Mouse (Mus musculus) brain, embryonic 18.5 days (tissue): ENCODE results near the gene Nanos2.

Source experiments
- DNase-seq: peaks from one replicate; pipeline ENCODE4 v3.0.0-alpha.2; 2012; ENCODE audit warnings: low read depth, low spot score

Gene Nanos2

DNA sequence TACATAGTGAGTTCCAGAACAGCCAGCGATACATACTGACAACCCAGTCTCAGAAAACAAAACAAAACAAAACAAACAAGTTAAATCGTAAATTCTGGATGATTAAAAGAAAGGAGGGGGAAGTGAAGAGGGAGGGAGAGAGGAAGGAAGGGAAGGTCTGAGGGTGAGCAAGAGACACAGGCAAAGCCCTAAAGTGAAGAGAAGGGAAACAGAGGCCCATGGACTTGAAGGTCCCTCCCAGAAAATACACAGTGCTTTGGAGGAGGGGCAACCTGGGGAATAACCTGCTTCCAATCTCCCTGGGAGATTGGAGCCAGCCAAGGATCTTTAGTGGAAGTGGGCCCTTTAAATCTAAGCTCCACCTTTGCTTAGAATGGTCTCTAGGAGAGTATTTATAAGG is at the start of gene Nanos2:
Gene Nanos2, plus strand, starts transcription at position 301 of the 400 bp plus-strand sequence.
- DNase-seq: no peak

DNA sequence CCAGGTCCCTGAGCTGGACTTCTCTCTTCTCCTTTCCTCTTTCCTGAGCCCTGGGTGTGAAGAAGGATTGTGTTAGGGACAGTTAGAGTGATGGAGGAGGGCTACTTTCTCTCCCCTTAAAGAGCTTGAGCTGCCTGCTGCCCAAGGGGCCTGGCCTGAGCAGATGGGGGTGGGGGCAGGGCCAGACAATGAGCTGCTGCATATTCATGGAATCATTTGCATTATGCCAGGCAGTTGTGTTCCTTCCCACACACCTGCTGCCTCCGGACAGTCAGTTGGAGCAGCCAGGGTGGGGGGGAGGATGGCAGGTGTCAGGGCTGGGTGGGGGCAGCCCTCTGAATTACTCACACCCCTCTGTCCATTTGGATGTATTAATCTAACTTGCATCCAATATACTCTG is 44.8 kb upstream of the Nanos2 start:
- no peak for DNase-seq

DNA sequence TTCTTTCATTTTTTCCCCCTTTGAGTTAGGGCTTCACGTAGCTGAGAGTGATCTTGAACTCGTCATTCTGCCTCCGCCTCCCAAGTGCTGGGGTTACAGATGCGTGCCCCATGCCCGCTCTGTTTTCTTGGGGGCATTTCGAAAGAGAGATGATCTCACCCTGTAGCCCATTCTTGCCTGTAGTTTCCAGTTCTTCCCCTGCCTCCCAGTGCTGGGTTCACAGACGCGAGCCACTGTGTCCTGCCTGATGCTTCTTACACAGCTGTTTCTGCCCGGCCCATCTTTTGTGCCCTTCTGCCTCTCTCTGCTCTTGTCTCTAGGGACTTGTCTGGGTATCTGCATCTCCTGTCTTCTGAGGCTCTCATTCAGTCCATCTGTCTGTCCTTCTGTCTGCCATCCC is 44.4 kb upstream of the Nanos2 start:
- no peak for DNase-seq

DNA sequence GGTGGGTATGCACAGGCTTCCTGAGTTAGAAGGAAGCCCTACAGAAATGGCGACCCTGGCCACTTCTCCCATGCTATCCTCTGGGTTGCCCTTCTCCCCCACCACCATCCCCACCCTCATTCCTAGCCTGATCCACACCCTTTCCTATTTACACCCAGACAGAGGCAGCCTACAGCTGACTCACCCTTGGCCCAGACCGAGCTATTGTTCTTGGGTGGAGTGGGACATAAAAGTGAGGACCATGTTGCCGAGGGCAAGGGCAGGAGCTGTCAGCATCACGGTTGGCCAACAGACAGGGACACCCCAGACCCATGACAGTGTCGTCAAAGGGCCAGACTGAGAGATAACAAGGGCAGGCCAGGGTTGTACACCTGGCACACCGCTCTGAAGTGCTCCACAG is 39.0 kb upstream of the Nanos2 start:
- DNase-seq: no peak

DNA sequence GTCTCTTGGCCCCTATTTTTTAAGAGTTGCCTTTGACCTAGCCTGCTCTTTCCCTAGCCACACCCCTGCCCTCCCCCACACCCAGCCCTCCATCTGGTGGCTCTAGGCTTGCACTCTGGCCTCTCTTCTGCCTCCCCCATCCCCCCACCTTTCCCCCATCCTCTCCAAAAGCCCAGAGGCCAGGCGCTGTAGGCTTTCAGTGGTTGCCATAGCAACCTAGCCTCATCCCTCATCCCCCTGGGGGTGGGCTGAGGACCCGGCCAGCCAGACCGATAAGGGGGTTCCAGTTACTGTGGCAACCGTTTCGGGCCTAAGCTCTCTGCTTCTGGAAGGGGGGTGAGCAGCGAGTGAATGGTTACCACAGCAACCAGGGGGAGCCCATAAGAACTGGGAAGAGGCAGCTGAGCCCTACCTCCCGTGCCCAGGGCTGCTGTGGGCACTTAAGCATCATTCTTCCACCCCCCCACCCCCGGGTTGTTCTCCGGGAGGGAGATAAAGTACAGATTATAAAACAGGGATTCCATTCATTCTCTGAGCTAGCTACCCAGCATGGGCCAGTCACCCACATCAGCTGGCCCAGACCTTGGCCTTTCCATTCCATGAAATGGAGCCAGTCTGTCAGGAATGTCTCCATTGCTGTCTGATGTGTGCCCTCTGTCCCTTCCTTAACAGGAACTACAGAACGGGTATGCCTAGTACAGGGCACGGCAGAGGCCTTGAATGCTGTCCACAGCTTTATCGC is 37.2 kb upstream of the Nanos2 start:
- DNase-seq: peak; percentile 72

DNA sequence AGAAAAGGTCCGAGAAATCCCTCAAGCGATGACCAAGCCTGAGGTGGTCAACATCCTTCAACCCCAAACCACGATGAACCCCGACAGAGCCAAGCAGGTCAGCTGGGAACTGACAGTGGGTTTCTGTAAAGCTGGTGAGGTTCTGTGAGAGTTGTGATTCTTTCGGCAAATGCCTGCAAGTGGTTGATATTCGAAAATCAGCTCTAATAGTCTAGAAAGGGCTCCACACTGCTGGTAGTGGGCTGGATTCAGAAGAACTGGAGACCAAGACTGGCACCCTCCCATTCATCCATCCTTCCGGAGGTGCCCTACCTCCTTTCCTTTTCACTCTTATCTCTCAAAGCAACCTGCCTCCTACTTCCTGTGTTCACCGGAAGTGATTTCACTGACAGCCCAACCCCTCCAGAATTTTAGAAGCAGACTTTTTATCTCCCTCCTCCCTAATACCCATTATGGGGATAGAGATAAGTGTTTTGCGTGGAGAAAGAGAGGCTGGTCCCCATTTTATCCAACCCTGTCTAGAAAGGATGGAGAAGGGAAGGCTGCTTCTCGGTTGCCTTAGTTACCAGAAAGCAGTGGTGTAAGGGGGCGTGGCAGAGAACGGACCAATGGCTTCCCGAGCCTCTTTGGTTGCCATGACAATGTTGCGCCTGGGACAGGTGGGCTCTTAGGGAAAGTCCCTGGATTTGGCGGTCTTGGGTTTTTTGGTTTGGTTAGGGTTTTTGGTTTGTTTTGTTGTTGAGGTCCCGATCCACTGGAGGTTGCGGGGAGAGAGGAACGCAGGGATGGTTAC is 36.5 kb upstream of the Nanos2 start:
- no peak for DNase-seq

DNA sequence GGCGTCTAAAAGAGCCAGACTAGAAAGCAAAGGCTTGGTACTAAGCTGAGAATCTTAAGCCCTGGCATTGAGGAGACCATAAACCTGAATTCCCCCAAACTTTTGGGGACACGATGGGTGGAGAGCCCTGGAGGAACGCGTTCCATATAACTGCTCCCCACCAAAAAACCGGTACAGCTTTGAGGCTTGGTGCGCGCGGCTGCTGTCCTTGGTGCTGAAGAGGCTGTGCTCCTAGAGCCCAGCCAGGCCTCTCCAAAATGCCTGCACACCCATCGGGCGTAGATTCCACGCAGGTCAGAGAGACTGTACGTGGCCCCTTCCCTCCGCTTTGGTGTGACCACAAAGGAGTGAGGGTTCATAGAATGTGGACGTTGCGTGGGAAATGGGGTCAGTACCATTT is 35.8 kb upstream of the Nanos2 start:
- no peak for DNase-seq

DNA sequence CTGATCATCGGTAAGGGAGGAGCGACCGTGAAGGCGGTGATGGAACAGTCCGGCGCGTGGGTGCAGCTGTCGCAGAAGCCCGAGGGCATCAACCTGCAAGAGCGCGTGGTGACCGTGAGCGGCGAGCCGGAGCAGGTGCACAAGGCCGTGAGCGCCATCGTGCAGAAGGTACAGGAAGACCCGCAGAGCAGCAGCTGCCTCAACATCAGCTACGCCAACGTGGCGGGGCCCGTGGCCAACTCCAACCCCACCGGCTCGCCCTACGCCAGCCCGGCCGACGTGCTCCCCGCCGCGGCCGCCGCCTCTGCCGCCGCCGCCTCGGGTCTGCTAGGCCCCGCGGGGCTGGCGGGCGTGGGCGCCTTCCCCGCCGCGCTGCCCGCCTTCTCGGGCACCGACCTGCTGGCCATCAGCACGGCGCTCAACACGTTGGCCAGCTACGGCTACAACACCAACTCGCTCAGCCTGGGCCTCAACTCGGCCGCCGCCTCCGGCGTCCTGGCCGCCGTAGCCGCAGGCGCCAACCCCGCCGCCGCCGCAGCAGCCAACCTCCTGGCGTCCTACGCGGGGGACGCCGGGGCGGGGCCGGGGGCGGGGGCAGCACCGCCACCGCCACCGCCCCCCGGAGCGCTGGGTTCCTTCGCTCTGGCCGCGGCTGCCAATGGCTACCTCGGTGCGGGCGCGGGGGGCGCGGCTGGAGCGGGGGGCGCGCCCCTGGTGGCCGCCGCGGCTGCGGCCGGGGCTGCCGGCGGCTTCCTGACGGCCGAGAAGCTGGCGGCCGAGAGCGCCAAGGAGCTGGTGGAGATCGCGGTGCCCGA is 29.4 kb upstream of the Nanos2 start:
- no peak for DNase-seq

DNA sequence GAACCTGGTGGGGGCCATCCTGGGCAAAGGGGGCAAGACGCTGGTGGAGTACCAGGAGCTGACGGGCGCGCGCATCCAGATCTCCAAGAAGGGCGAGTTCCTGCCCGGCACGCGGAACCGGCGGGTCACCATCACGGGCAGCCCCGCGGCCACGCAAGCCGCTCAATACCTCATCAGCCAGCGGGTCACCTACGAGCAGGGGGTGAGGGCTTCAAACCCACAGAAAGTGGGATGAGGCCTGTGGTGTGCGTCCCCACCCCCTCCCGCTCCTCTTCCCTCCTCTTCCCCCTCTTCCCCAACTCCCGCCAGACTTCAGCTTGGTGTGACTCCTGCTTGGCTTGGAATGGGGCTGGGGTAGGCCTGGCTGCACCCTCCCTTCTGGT is 28.8 kb upstream of the Nanos2 start:
- DNase-seq: no peak

DNA sequence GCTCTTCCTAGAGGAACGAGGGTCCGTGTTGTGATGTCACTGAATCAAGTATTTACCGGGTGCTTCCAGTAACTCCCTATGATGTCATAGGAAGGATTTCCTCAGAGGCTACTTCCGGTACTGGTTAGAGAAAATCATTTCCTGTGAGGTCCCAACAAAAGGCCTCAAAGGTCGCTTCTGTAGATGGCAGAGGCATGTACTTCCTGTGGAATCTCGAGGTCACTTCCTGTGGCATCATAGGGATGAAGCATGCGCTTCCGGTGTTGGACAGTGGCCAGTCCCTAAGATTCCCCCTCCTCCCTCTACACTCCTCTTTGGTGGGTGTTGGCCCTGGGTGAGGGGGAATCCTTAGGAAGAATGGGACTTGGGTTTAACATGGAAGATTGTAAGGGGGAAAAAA is 27.8 kb upstream of the Nanos2 start:
- DNase-seq: no peak

DNA sequence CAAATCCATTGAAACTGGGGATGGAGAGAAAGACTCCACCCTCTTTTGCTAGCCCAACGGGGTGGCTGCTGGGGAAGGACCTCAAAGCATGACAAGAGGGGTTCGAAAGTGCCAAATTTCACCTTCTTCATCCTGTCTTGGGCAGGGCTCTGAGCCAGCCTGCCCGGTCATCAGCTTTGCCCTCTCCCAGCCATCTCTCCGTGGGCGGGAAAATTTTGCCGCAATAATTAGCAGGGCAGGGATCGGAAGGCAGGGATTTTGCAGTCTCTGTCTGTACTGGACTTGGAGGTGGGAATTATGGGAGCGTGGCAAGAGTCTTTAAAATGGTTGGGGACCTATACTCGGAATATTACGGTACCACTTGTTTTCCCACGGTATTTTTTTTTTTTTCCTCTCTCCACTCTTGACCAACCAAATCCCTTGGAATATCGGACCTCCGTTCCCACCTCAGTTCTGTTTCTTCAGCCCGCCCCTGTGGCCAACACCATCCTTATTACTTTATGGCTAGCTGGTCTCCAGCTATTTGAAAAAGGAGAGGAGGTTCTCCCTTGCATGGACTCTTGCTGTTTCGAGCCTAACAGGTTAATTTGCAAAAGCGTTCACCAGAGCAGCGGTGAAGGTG is 24.9 kb upstream of the Nanos2 start:
- no peak for DNase-seq

DNA sequence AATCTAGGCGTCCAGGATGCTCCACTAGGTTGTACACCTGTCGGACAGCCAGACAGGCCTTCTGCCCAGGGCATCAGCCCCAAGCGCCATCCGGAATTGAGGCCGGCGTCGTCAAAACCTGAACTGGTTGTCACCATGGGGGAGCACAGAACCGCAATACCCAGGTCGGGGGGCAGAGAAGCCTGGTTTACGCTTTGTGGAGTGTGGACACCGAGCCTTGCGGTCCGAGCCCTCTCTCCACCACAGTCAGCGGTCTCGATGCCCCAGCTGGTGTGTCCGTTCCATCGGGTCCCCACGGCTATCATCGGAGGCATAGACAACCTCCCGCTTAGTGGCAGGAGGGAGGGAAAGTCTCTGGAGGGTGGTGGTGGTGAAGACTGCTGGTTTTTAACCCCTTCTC is 24.4 kb upstream of the Nanos2 start:
- no peak for DNase-seq

DNA sequence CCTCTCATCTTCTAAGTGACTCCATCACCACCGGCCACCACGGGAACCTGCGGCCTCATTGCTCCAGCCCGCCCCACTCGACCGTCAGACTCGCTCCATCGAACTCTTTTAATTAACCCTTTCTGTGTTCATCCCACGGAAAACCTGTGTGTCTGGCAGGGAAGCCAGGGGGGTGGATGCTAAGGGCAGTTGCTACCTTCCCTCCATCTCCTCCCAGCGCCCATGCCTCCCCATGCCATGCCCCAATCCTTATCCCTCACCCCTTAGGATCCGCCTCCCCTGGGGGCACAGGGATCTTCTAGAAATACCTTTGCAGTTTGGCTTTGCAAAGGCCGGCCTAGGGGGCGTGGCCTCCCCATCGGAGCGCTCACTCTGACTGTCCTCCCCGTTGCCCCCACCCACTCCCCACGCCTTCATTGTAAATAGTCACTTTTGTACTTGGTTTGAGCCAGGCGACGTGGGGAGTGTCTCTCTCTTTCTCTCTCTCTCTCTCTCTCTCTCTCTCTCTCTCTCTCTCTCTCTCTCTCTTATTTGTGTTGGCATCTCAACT is 23.8 kb upstream of the Nanos2 start:
- no peak for DNase-seq

DNA sequence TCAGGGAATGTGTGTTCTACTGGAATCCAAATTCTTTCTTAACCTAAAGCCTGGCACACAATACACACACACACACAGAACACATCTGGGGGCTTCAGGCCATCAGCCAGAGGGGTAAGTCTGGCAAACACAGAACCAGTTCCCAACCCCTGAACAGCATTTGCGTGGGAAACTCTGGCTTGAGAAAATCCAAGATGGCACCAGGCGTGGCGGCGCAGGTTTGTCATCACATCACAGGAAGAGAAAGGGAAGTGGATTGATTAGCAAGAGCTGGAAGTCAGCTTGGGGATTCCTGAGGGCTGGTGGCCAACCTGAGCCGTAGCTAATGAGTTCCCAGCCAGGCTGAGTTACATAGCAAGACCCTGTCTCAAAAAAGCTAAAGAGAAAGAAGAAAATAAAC is 21.9 kb upstream of the Nanos2 start:
- no peak for DNase-seq

DNA sequence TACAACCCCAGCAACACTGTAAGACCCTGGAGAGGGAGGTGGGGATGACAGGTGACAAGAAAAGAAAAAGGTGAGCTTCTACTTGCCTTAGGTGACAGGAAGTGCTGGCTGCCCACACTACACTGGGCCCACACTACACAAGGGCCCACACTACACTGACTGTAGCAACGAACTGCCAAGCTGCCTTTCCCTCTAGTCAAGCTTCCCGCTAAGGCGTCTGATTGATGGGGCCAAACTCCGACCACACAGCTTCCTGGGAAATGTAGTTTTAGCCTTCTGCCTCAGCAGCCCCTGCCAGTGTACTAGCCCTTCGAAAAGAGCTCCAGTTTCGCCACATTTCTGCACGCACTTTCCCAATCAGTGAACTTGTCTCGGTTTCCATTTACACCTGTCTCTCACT is 19.6 kb upstream of the Nanos2 start:
- no peak for DNase-seq

DNA sequence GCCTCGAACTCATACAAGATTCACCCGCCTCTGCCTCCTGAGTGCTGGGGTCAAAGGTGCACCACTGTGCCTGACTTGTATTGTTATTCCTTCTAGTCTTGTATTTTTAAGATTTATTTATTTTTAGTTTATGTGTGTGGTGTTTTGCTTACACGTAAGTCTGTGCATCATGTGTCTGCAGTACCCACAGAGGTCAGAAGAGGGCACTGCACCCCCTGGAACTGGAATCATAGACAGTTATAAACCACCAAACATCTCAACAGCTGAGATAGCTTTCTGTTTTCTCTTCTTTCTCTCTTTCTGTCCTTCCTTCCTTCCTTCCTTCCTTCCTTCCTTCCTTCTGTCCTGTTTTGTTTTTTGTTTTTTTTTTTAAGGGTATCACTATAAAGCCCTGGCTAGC is 16.2 kb upstream of the Nanos2 start:
- DNase-seq: no peak

DNA sequence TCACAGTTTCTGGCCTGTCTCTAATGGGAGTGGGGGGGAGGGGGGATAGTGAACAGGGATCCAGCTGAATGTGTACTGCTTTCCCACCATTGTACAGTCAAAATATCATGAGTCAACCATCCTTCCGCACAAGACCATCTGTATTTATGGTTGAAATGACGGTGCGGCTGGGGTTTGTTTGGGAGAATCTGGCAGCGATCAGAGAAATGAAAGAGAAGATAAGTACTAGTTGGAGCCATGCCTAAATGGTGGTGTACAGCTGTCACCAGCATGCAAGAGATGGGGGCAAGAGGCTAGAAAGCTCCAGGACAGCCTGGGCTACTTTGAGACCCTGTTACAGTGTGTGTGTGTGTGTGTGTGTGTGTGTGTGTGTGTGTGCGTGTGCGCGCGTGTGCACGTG is 8.8 kb upstream of the Nanos2 start:
- no peak for DNase-seq

DNA sequence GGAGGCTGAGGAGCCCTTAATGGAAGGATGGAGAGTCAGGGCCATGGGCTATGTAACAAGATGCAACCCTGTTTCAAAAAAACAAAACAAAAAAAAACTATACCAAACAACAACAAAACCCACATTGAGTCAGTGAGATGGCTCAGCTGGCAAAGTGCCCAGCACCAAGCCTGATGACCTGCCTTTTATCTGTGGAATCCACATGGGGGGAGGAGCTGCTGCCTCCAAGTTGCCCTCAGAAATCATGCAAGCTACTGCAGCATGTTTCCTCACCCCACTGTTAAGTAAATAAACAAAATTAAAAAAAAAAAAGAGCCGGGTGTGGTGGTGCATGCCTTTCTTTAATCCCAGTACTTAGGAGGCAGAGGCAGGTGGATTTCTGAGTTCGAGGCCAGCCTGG is 697 bp upstream of the Nanos2 start:
- no peak for DNase-seq

DNA sequence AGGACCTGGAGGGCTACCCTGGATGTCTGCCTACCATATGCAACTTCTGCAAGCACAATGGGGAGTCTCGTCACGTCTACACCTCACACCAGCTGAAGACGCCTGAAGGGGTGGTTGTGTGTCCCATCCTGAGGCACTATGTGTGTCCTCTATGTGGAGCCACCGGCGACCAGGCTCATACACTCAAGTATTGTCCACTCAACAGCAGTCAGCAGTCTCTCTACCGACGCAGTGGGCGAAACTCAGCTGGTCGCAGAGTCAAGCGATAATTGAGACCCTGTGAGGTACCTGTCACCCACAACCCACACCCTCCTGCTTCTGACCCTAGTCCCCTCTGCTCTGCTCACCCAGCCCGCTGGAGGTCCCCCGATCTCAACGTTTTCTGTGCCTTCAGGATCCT is 547 bp downstream of the Nanos2 start:
- DNase-seq: no peak

DNA sequence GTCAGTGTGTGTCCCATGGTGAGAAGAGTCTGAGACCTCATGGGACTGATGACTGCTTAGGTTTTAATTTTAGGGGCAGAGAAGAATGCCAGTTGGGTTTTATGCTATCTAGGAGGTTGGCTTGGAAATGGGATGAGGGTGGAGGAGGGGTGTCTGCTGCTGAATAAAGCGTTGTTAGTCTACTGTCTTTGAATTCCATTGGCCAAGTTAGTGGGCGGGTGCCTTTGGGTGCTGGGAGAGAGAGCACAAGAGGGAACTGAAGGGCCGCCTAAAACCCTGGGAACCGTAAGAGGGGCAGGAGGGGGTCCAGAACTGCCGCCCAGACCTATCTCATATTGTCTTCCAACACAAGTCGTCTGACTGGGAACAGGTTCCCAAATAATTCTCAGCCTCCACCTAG is 1.6 kb downstream of the Nanos2 start:
- DNase-seq: no peak

DNA sequence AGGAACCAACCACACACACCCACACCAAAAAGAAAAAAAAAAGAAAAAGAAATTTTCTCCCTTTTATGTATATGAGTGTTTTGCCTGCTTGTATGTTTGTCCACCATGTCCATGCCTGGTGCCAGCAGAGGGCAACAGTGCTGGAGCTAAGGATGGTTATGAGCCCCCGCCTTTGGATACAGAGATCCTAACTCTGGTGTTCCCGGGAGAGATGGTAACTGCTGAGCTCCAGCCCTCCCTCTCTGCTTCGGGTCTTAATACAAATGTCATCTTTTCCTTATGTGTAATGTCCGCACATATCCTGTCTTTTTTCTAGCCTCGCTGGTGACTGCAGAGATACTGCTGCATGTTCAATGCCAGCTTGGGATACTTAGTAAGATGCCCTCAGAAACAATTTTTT is 2.8 kb downstream of the Nanos2 start:
- DNase-seq: no peak
